In genomic region chr7:132786011-132786410, GRCm38 (mm10) we compare ENCODE assay signal across 10 mouse cellular contexts. TPM values are rescaled to one million over a fixed set of nuclear protein-coding genes. Genes with fewer than 3 reads are reported as not detected.
DNase-seq lines count a peak whose midpoint lies in the region; ATAC-seq and TF ChIP-seq lines count a peak whose summit lies in the region.
"Had no signal": no experiment of that assay in that cellular context is flagged by ENCODE, and none has a peak within 500 bp of the region (broad histone marks: within the 10 kb centered on the region; RNA-seq: fewer than 3 reads in every experiment).

No protein-coding gene starts in this region.

- ATAC-seq in forebrain, embryonic 13.5 days = no peak
- ATAC-seq in lung, embryonic 14.5 days (ENCODE audit: insufficient read depth) = no peak
- ATAC-seq in heart, postnatal 0 days (ENCODE audit: insufficient read depth, low read depth) = peak; percentile 66; the same call in 1 of the 2 replicates

- no peak for TF ChIP-seq CTCF in lung, embryonic 14.5 days (IDR thresholded peaks at IDR 0.05; ENCODE audit: low read depth)
- TF ChIP-seq CTCF in lung, adult 2 months (IDR thresholded peaks at IDR 0.05; ENCODE audit: insufficient read depth, low read length) = no peak
- TF ChIP-seq CTCF in heart, postnatal 0 days (IDR thresholded peaks at IDR 0.05; ENCODE audit: low read depth) = no peak

- H3K4me3 ChIP-seq in forebrain, embryonic 10.5 days = no peak overlapping the region
- H3K4me3 ChIP-seq in forebrain, embryonic 13.5 days = no peak overlapping the region
- H3K4me3 ChIP-seq in lung, embryonic 14.5 days (ENCODE audit: low read depth, low read length) = no peak overlapping the region
- H3K4me3 ChIP-seq in lung, adult 2 months (replicated peaks; ENCODE audit: extremely low read depth, low read depth, low read length) = no peak overlapping the region
- H3K4me3 ChIP-seq in heart, postnatal 0 days (ENCODE audit: low read depth, low read length) = no peak overlapping the region
- no peak overlapping the region for H3K4me3 ChIP-seq in macrophage (ENCODE audit: inconsistent target)
- H3K4me3 ChIP-seq: neural tube, embryonic 12.5 days had no signal

- peaks cover 100% of the 10 kb centered on the region for H3K79me2 ChIP-seq in macrophage (ENCODE audit: inconsistent target)

- no peaks in the 10 kb centered on the region for H3K9me3 ChIP-seq in forebrain, embryonic 10.5 days
- H3K9me3 ChIP-seq in forebrain, embryonic 13.5 days (replicated peaks) = no peaks in the 10 kb centered on the region
- H3K9me3 ChIP-seq in lung, embryonic 14.5 days (ENCODE audit: low read depth, low read length) = no peaks in the 10 kb centered on the region
- no peaks in the 10 kb centered on the region for H3K9me3 ChIP-seq in heart, postnatal 0 days (replicated peaks; ENCODE audit: control insufficient read depth, low read length)
- H3K9me3 ChIP-seq: neural tube, embryonic 12.5 days had no signal

- no peak overlapping the region for H3K4me2 ChIP-seq in forebrain, embryonic 13.5 days
- H3K4me2 ChIP-seq in lung, embryonic 14.5 days = no peak overlapping the region
- H3K4me2 ChIP-seq in heart, postnatal 0 days (ENCODE audit: low read depth, low read length) = no peak overlapping the region
- H3K4me2 ChIP-seq: neural tube, embryonic 12.5 days had no signal

- H3K4me1 ChIP-seq in forebrain, embryonic 10.5 days = peaks cover 70% of the 10 kb centered on the region
- peaks cover 41% of the 10 kb centered on the region for H3K4me1 ChIP-seq in forebrain, embryonic 13.5 days
- peaks cover 6% of the 10 kb centered on the region for H3K4me1 ChIP-seq in lung, embryonic 14.5 days (ENCODE audit: insufficient read depth)
- H3K4me1 ChIP-seq in lung, adult 2 months (ENCODE audit: control insufficient read depth, insufficient read depth, low read length) = peaks cover 47% of the 10 kb centered on the region
- peaks cover 57% of the 10 kb centered on the region for H3K4me1 ChIP-seq in heart, postnatal 0 days (ENCODE audit: control insufficient read depth, insufficient read depth)

- peak; percentile 42; the same call in 1 of the 2 replicates for TF ChIP-seq EP300 in heart, postnatal 0 days (IDR thresholded peaks at IDR 0.05; ENCODE audit: low read depth)

- 81% methylated on average over 7 of the region's 7 CpGs for WGBS in forebrain, embryonic 10.5 days
- 76% methylated on average over 7 of the region's 7 CpGs for WGBS in forebrain, embryonic 13.5 days
- WGBS in lung, embryonic 14.5 days = 43% methylated on average over 7 of the region's 7 CpGs
- 22% methylated on average over 7 of the region's 7 CpGs for whole genome bisulfite sequencing in lung, adult 2 months
- 11% methylated on average over 7 of the region's 7 CpGs for WGBS in heart, postnatal 0 days
- WGBS in macrophage (ENCODE audit: missing documents) = 57% methylated on average over 7 of the region's 7 CpGs

- TF ChIP-seq POLR2A in lung, adult 2 months (IDR thresholded peaks at IDR 0.05; ENCODE audit: borderline replicate concordance, extremely low read depth, low read depth, low read length) = no peak

- H3K27me3 ChIP-seq in forebrain, embryonic 10.5 days (ENCODE audit: poor library complexity, severe bottlenecking) = no peaks in the 10 kb centered on the region
- H3K27me3 ChIP-seq in forebrain, embryonic 13.5 days = no peaks in the 10 kb centered on the region
- H3K27me3 ChIP-seq in lung, embryonic 14.5 days (ENCODE audit: insufficient read depth, low read length) = no peaks in the 10 kb centered on the region
- no peaks in the 10 kb centered on the region for H3K27me3 ChIP-seq in heart, postnatal 0 days (ENCODE audit: control insufficient read depth, insufficient read depth, low read length)
- H3K27me3 ChIP-seq: neural tube, embryonic 12.5 days had no signal

- peaks cover 8% of the 10 kb centered on the region; the same call in 1 of the 2 replicates for H3K36me3 ChIP-seq in forebrain, embryonic 10.5 days (replicated peaks)
- no peaks in the 10 kb centered on the region for H3K36me3 ChIP-seq in forebrain, embryonic 13.5 days (ENCODE audit: poor library complexity, severe bottlenecking)
- H3K36me3 ChIP-seq in lung, embryonic 14.5 days (ENCODE audit: insufficient read depth) = no peaks in the 10 kb centered on the region
- no peaks in the 10 kb centered on the region for H3K36me3 ChIP-seq in heart, postnatal 0 days (replicated peaks; ENCODE audit: control insufficient read depth, insufficient read depth, low read length)
- H3K36me3 ChIP-seq in macrophage (ENCODE audit: inconsistent target) = no peaks in the 10 kb centered on the region
- H3K36me3 ChIP-seq: neural tube, embryonic 12.5 days had no signal

- no peak overlapping the region for H3K9ac ChIP-seq in forebrain, embryonic 13.5 days
- no peak overlapping the region for H3K9ac ChIP-seq in lung, embryonic 14.5 days
- no peak overlapping the region for H3K9ac ChIP-seq in heart, postnatal 0 days (replicated peaks; ENCODE audit: low read depth, low read length)
- H3K9ac ChIP-seq: neural tube, embryonic 12.5 days had no signal

- 0 out of 2 replicates have a peak overlapping the region, but pooled peaks have one; percentile 15 for H3K27ac ChIP-seq in forebrain, embryonic 10.5 days
- H3K27ac ChIP-seq in forebrain, embryonic 13.5 days = no peak overlapping the region
- peak overlapping the region; percentile 40 for H3K27ac ChIP-seq in lung, embryonic 14.5 days (ENCODE audit: low read depth)
- H3K27ac ChIP-seq in heart, postnatal 0 days (ENCODE audit: low read depth) = peak overlapping the region; percentile 83
- peak overlapping the region; percentile 35 for H3K27ac ChIP-seq in macrophage
- H3K27ac ChIP-seq: neural tube, embryonic 12.5 days had no signal

- no peak for DNase-seq in forebrain, embryonic 10.5 days (ENCODE audit: extremely low spot score, low spot score)
- DNase-seq in lung, embryonic 14.5 days = peak; percentile 57
- no peak for DNase-seq in lung, adult 2 months
- peak; percentile 91 for DNase-seq in heart, postnatal 0 days (ENCODE audit: low spot score)
- DNase-seq in adipocyte (ENCODE audit: low spot score) = no peak
- no peak for DNase-seq in cerebellum, postnatal 10 days
- DNase-seq: gastrocnemius, postnatal 36 days had no signal

RNA-seq across cellular contexts. Expression of gene Fam53b, which starts 27.7 kb away (rescaled TPM):
- polyA plus RNA-seq in forebrain, embryonic 10.5 days (2016; fragmentation: Nextera tagmentation; extraction: Ambion mirVana) = 39.4 and 39.5 TPM in 2 replicates
- polyA plus RNA-seq in forebrain, embryonic 13.5 days (2015; fragmentation: Nextera tagmentation; extraction: Ambion mirVana) = 31.1 and 33.9 TPM in 2 replicates
- 31.2 and 32.4 TPM in 2 replicates for polyA plus RNA-seq in lung, embryonic 14.5 days (2014; fragmentation: Nextera tagmentation; extraction: Ambion mirVana)
- polyA plus RNA-seq in lung, adult 2 months (2012; rRNA removed) = 79.4 and 80.3 TPM in 2 replicates
- total RNA-seq in heart, postnatal 0 days (2014; rRNA removed; ENCODE audit: low replicate concordance) = 18.6 and 28.6 TPM in 2 replicates
- polyA plus RNA-seq in heart, postnatal 0 days (2015; fragmentation: Nextera tagmentation; extraction: Ambion mirVana) = 11.4 and 13.1 TPM in 2 replicates
- total RNA-seq in macrophage (2018; cell fraction: chromatin; rRNA removed) = 100 to 1,000 TPM in 13 of 26 experiments, 10 to 100 TPM in 13; 24.2 to 164 (median 103) TPM
- 10 to 100 TPM; 11.4 to 67.0 (median 51.9) TPM for total RNA-seq in macrophage (2018; cell fraction: cytosol; rRNA removed)
- 100 to 1,000 TPM in 8 of 26 experiments, 10 to 100 TPM in 18; 21.6 to 149 (median 81.0) TPM for total RNA-seq in macrophage (2018; cell fraction: nucleus; rRNA removed)
- polyA plus RNA-seq in macrophage (2018) = 28.5 to 45.3 TPM (median 29.8 TPM) in 3 replicates

Comparison
In these comparisons a context has a peak if more than half of its experiments do, and no peak if none do; other contexts are left out.
1. DNase-seq: peak in lung, embryonic 14.5 days (single experiment) and heart, postnatal 0 days (single experiment); none in forebrain, embryonic 10.5 days (single experiment), lung, adult 2 months (single experiment), adipocyte (single experiment) and cerebellum, postnatal 10 days (0 of 2).